Mouse (Mus musculus) c-Kit-positive CD71-negative TER-119-negative erythroid progenitor cells, embryonic 14.5 days (primary cell): ENCODE results near the gene Nucb2.
A peak's percentile ranks its signal among the peaks of the same experiment; 100 is the strongest.

Experiments used
- DNase-seq: peaks from one replicate; pipeline ENCODE4 v3.0.0-alpha.2; 2013; ENCODE audit warnings: low read depth

The Nucb2 gene

GRCm38 (mm10) chr7:116519805-116520204 lies 15.6 kb downstream of the Nucb2 start:
- no peak for DNase-seq

DNA sequence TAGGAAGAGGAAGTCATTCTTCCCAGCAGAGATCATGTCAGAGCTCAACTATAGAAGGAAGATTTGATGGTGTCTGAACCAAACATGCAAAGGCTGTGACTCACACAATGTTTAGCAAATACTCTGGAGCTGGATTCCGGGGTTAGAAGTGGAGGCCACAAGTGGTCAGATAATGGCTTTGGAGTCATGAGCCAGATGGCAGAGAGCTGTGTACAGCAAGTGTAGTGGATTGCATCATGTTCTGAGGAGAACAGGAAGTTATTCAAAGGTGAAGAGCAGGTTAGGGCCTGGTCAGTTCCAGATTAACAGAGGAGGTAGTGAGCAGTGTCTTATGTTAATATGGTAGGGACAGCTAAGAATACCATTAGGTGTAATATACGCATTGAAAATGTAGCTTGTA lies 20.4 kb downstream of the Nucb2 start:
- DNase-seq, result no peak

DNA sequence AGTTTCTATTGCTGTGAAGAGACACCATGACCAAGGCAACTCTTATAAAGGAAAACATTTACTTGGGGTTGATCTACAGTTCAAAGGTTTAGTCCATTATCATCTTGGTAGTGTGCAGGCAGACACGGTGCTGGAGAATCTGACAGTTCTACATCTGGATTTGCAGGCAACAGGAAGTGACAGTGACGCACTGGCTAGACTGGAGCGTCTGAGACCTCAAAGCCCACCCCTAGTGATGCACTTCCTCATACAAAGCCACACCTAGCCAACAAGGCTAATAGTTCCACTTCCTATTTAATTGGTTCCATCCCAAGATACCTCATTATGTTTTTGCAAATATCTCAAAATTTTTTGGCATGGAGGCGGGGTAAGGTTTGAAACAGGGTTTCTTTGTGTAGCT lies 25.6 kb downstream of the Nucb2 start:
- peak; percentile 18 for DNase-seq

DNA sequence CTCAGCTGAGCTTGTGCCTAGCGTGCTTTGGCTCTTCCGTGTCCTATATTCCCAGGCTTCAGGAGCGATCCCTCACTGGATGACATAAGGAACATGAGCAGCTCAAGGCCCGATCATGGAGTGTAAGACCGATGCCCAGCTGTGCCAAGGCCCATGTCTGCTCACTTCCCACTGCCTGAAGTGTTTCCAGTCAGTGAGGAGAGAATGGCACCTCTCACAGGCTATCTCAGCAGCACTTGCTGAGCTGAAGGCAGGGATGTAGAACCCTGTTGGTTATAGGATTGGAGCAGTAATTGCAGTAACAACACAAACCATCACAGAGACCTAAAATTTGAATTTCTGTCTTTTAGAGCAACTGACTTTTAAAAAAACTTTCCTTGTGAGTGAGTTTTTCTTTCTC lies 26.3 kb downstream of the Nucb2 start:
- DNase-seq, result no peak

- peak; percentile 18 for DNase-seq
These were observed 27.1 kb downstream of the Nucb2 start for GRCm38 (mm10) chr7:116531311-116531710.

- DNase-seq, result no peak
These were observed 52.7 kb downstream of the Nucb2 start for GRCm38 (mm10) chr7:116556834-116557233.

DNA sequence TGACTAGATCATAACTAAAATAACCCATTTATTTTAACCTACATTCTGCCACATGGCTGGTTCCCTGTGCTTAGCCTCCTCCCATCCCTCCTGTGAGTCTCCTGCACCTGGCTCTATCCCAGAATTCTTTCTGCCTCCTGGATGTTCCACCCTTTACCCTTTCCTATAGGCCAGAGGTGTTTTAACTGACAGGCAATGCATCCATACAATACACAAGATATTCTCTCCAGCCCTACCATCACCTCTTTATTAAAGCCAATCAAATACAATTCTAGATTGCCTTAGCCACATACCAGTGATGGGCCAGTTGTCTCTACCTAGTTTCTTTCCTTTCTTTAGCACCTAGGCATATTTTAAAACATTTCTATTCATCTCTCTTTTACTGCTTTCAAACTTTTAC lies 70.4 kb downstream of the Nucb2 start:
- DNase-seq, result no peak
